Mouse (Mus musculus) heart, embryonic 15.5 days (tissue): ENCODE results near the gene Fam69a. TPM values are rescaled to one million over a fixed set of nuclear protein-coding genes. Genes with fewer than 3 reads are reported as not detected.

Experiments used
- ATAC-seq: fragments of 200-750 bp; cut with Nextera tagmentation; replicated peaks from 2 replicates; pipeline ENCODE4 v1.8.0; 2017; ENCODE audit warnings: low read depth, moderate TSS enrichment; ENCODE audit not compliant: insufficient number of reproducible peaks, insufficient read depth, low FRiP score
- H3K27ac ChIP-seq: fragments of 300-500 bp; sonication (generic); 2 replicates; pipeline ENCODE4 v1.5.1; 2015; ENCODE audit warnings: mild to moderate bottlenecking, inconsistent platforms
- H3K27me3 ChIP-seq: fragments of 300-500 bp; sonication (generic); 2 replicates; pipeline ENCODE4 v1.6.1; 2015; ENCODE audit warnings: inconsistent platforms
- H3K36me3 ChIP-seq: fragments of 300-500 bp; sonication (generic); 2 replicates; pipeline ENCODE4 v1.6.1; 2015; ENCODE audit warnings: mild to moderate bottlenecking, inconsistent platforms
- H3K4me1 ChIP-seq: fragments of 300-500 bp; sonication (generic); replicated peaks from 2 replicates; pipeline ENCODE4 v1.6.1; 2015; ENCODE audit warnings: inconsistent platforms
- H3K4me2 ChIP-seq: fragments of 300-500 bp; sonication (generic); 2 replicates; pipeline ENCODE4 v1.6.1; 2015; ENCODE audit warnings: inconsistent platforms, mild to moderate bottlenecking, moderate library complexity
- H3K4me3 ChIP-seq: fragments of 300-500 bp; sonication (generic); 2 replicates; pipeline ENCODE4 v1.5.1; 2015; ENCODE audit warnings: mild to moderate bottlenecking, inconsistent platforms
- H3K9ac ChIP-seq: fragments of 300-500 bp; sonication (generic); 2 replicates; pipeline ENCODE4 v1.6.1; 2015; ENCODE audit warnings: mild to moderate bottlenecking, inconsistent platforms
- H3K9me3 ChIP-seq: fragments of 300-500 bp; sonication (generic); replicated peaks from 2 replicates; pipeline ENCODE4 v1.6.1; 2016; ENCODE audit warnings: inconsistent platforms
- WGBS: fragments of 180-500 bp; shearing (Covaris S2); methylation state at CpG from one replicate; pipeline ENCODE4 v1.1.7; 2015; ENCODE audit warnings: mixed read lengths; 5-methylcytosine and 5-hydroxymethylcytosine counted together
- polyA plus RNA-seq: library from polyadenylated mRNA; unstranded; fragments of >200 nt; fragmentation: Nextera tagmentation; extraction: Ambion mirVana; gene quantifications from 2 replicates; pipeline ENCODE4 v1.2.1, GENCODE M21; 2015

The Fam69a gene
- polyA plus RNA-seq, 1 experiment from 2014 or later = 19.1 TPM

- H3K27ac ChIP-seq = no peak overlapping the region
- WGBS = 19% methylated on average over 1 of the region's 1 CpGs
- H3K4me1 ChIP-seq = peaks cover 11% of the 10 kb centered on the region
- H3K27me3 ChIP-seq = no peaks in the 10 kb centered on the region
- no peak overlapping the region for H3K4me3 ChIP-seq
- no peak overlapping the region for H3K9ac ChIP-seq
- no peak for ATAC-seq
- no peaks in the 10 kb centered on the region for H3K36me3 ChIP-seq
- H3K9me3 ChIP-seq = no peaks in the 10 kb centered on the region
- no peak overlapping the region for H3K4me2 ChIP-seq
Measured at GRCm38 (mm10) chr5:108014173-108014572, 27.3 kb upstream of the Fam69a start.

GRCm38 (mm10) chr5:108009721-108010120, 22.8 kb upstream of the Fam69a start:
- WGBS = 21% methylated on average over 2 of the region's 2 CpGs
- ATAC-seq = no peak
- no peak overlapping the region for H3K27ac ChIP-seq
- no peak overlapping the region for H3K4me3 ChIP-seq
- no peak overlapping the region for H3K9ac ChIP-seq
- no peaks in the 10 kb centered on the region for H3K27me3 ChIP-seq
- H3K36me3 ChIP-seq = no peaks in the 10 kb centered on the region
- H3K4me1 ChIP-seq = peaks cover 2% of the 10 kb centered on the region
- H3K9me3 ChIP-seq = no peaks in the 10 kb centered on the region
- no peak overlapping the region for H3K4me2 ChIP-seq

GRCm38 (mm10) chr5:108005134-108005533, 18.2 kb upstream of the Fam69a start:
- H3K9me3 ChIP-seq = no peaks in the 10 kb centered on the region
- no peaks in the 10 kb centered on the region for H3K4me1 ChIP-seq
- no peaks in the 10 kb centered on the region for H3K27me3 ChIP-seq
- no peak for ATAC-seq
- H3K4me3 ChIP-seq = no peak overlapping the region
- H3K9ac ChIP-seq = no peak overlapping the region
- WGBS = 28% methylated on average over 2 of the region's 2 CpGs
- H3K27ac ChIP-seq = no peak overlapping the region
- no peaks in the 10 kb centered on the region for H3K36me3 ChIP-seq
- no peak overlapping the region for H3K4me2 ChIP-seq

- no peaks in the 10 kb centered on the region for H3K27me3 ChIP-seq
- H3K36me3 ChIP-seq = no peaks in the 10 kb centered on the region
- WGBS = 66% methylated on average over 5 of the region's 5 CpGs
- H3K9me3 ChIP-seq = no peaks in the 10 kb centered on the region
- H3K4me2 ChIP-seq = no peak overlapping the region
- peaks cover 5% of the 10 kb centered on the region for H3K4me1 ChIP-seq
- no peak for ATAC-seq
- no peak overlapping the region for H3K27ac ChIP-seq
- H3K9ac ChIP-seq = no peak overlapping the region
- H3K4me3 ChIP-seq = no peak overlapping the region
Measured at GRCm38 (mm10) chr5:108002734-108003133, 15.8 kb upstream of the Fam69a start.

- no peaks in the 10 kb centered on the region for H3K27me3 ChIP-seq
- H3K4me1 ChIP-seq = peaks cover 6% of the 10 kb centered on the region
- 15% methylated on average over 20 of the region's 20 CpGs for WGBS
- H3K9ac ChIP-seq = peak overlapping the region; percentile 42
- H3K9me3 ChIP-seq = no peaks in the 10 kb centered on the region
- H3K4me2 ChIP-seq = peak overlapping the region; percentile 62
- no peaks in the 10 kb centered on the region for H3K36me3 ChIP-seq
- H3K27ac ChIP-seq = peak overlapping the region; percentile 29; the same call in 1 of the 2 replicates
- peak overlapping the region; percentile 54 for H3K4me3 ChIP-seq
- no peak for ATAC-seq
Measured at GRCm38 (mm10) chr5:108000776-108001548, 14.1 kb upstream of the Fam69a start.

GRCm38 (mm10) chr5:107997717-107998116, 10.8 kb upstream of the Fam69a start:
- no peaks in the 10 kb centered on the region for H3K36me3 ChIP-seq
- H3K9ac ChIP-seq = no peak overlapping the region
- H3K27me3 ChIP-seq = no peaks in the 10 kb centered on the region
- ATAC-seq = no peak
- WGBS = 42% methylated on average over 7 of the region's 7 CpGs
- no peak overlapping the region for H3K4me2 ChIP-seq
- peaks cover 6% of the 10 kb centered on the region for H3K4me1 ChIP-seq
- H3K27ac ChIP-seq = no peak overlapping the region
- H3K9me3 ChIP-seq = no peaks in the 10 kb centered on the region
- no peak overlapping the region for H3K4me3 ChIP-seq

GRCm38 (mm10) chr5:107995936-107996335, 9.1 kb upstream of the Fam69a start:
- no peak overlapping the region for H3K27ac ChIP-seq
- H3K4me3 ChIP-seq = no peak overlapping the region
- WGBS = 77% methylated on average over 2 of the region's 2 CpGs
- no peak for ATAC-seq
- no peak overlapping the region for H3K9ac ChIP-seq
- H3K27me3 ChIP-seq = no peaks in the 10 kb centered on the region
- peaks cover 6% of the 10 kb centered on the region for H3K4me1 ChIP-seq
- no peaks in the 10 kb centered on the region for H3K9me3 ChIP-seq
- no peaks in the 10 kb centered on the region for H3K36me3 ChIP-seq
- H3K4me2 ChIP-seq = no peak overlapping the region

- WGBS = 14% methylated on average over 5 of the region's 5 CpGs
- ATAC-seq = no peak
- Histone ChIP-seq H3K4me2 (peak overlapping the region; percentile 85), H3K36me3 (no peaks in the 10 kb centered on the region), H3K4me1 (peaks cover 9% of the 10 kb centered on the region), H3K9me3 (no peaks in the 10 kb centered on the region), H3K4me3 (peak overlapping the region; percentile 82), H3K27ac (peak overlapping the region; percentile 91), H3K27me3 (no peaks in the 10 kb centered on the region), H3K9ac (peak overlapping the region; percentile 79)
Measured at GRCm38 (mm10) chr5:107987835-107988251, 958 bp upstream of the Fam69a start.

GRCm38 (mm10) chr5:107986255-107986966, 474 bp downstream of the Fam69a start:
- under 1% methylated on average over 54 of the region's 54 CpGs for WGBS
- no peaks in the 10 kb centered on the region for H3K27me3 ChIP-seq
- H3K9me3 ChIP-seq = no peaks in the 10 kb centered on the region
- peak overlapping the region; percentile 85 for H3K4me2 ChIP-seq
- peaks cover 9% of the 10 kb centered on the region for H3K4me1 ChIP-seq
- peak overlapping the region; percentile 79 for H3K9ac ChIP-seq
- H3K4me3 ChIP-seq = peak overlapping the region; percentile 82
- no peaks in the 10 kb centered on the region for H3K36me3 ChIP-seq
- H3K27ac ChIP-seq = peak overlapping the region; percentile 91
- peak; percentile 82 for ATAC-seq

- no peaks in the 10 kb centered on the region for H3K27me3 ChIP-seq
- 93% methylated on average over 5 of the region's 5 CpGs for WGBS
- H3K9ac ChIP-seq = no peak overlapping the region
- no peak for ATAC-seq
- no peak overlapping the region for H3K4me3 ChIP-seq
- H3K36me3 ChIP-seq = no peaks in the 10 kb centered on the region
- H3K4me1 ChIP-seq = peaks cover 9% of the 10 kb centered on the region
- H3K9me3 ChIP-seq = no peaks in the 10 kb centered on the region
- H3K4me2 ChIP-seq = no peak overlapping the region
- H3K27ac ChIP-seq = no peak overlapping the region
Measured at GRCm38 (mm10) chr5:107983946-107984345, 2.9 kb downstream of the Fam69a start.

GRCm38 (mm10) chr5:107982016-107982415, 4.9 kb downstream of the Fam69a start:
- H3K4me3 ChIP-seq = no peak overlapping the region
- no peak overlapping the region for H3K4me2 ChIP-seq
- H3K9me3 ChIP-seq = no peaks in the 10 kb centered on the region
- peaks cover 6% of the 10 kb centered on the region for H3K4me1 ChIP-seq
- no peak overlapping the region for H3K27ac ChIP-seq
- no peak overlapping the region for H3K9ac ChIP-seq
- H3K36me3 ChIP-seq = no peaks in the 10 kb centered on the region
- no peak for ATAC-seq
- no peaks in the 10 kb centered on the region for H3K27me3 ChIP-seq
- WGBS = 71% methylated on average over 3 of the region's 3 CpGs
